Mouse (Mus musculus) cerebellum, postnatal 14 days (tissue): ENCODE data around the gene Hpcal1.

Experiments
- DNase-seq, 2 experiments: peaks; one replicate each; pipeline ENCODE4 v3.0.0; 2021; ENCODE audit warnings: mixed read lengths in 2 of 2

Gene Hpcal1

GRCm38 (mm10) chr12:17717257-17717656 is 26.6 kb downstream of the Hpcal1 start:
- no peak for DNase-seq

- no peak for DNase-seq
These were observed 27.5 kb downstream of the Hpcal1 start for GRCm38 (mm10) chr12:17718146-17718545.

- DNase-seq = peak; percentile 70 to 79
These were observed 30.4 kb downstream of the Hpcal1 start for GRCm38 (mm10) chr12:17721058-17721457.

DNA sequence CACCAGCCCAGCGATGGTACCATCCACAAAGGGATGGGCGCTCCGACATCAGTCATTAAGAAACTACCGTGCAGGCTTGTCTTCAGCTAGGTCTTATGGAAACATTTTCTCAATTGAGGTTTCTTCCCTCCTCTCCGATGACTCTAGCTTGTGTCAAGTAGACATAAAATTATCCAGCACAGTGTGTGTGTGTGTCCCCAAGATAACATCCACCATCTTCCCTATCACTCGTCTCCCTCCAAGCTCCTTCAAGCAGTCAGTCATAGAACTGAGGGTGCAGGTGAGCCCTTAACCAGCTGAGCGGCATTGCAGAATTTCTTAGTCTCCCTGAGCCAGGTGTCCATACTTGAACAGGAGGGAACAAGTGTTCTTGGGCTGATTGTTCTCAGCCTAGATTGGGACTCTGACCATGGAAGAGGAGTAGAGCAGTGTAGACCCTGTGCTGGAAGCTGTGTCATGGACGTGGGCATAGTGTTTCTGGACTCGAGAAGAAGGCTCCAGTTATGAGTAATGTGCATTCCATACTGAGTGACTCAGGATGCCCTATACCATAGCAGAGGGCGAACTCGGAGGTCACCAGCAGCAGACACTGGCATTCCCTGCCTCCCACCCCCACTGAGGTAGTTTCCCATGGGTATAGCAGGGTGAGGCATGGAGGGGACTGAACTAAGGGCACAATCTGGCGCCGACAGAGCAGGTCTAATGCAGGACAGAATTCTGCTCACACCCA is 32.0 kb downstream of the Hpcal1 start:
- no peak for DNase-seq

GRCm38 (mm10) chr12:17723182-17723570 is 32.5 kb downstream of the Hpcal1 start:
- DNase-seq = no peak

DNA sequence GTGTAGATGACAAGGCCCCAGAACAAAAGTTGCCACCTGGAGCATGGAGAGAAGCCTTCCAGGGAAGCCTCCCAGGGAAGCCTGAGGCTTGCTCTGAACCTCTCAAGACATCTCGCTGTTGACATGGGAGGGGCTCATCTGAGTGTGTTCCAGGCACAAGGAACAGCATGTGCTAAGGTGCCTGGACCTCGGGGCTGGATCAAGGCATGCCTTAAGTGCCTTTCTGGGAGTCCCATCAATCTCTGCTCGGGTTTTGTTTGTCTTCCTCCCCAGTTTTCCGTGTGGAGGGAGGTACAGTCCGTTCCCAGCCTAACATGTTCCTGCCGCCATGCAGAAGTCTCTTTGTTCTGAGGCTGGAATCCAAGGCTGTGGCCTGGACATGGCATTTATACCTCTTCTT is 33.3 kb downstream of the Hpcal1 start:
- DNase-seq = no peak

- no peak for DNase-seq
These were observed 33.9 kb downstream of the Hpcal1 start for GRCm38 (mm10) chr12:17724412-17725090.

DNA sequence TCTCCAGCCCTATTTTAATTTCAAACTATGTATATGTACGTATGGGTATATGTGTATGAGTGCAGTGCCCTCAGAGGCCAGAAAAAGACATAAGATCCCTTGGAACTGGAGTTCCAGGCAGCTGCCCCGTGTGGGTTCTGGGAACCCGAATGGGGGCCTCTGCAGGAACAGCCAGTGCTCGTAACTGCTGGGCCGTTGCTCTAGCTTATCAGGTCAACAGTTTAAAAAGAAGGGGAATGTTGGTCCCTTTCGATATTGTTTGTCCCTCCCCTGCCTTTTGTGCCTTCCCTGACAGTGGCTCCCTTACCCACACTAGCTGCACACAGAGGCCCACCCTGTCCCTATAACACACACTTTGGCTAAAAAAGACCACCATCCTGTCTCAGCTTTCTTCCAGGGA is 34.9 kb downstream of the Hpcal1 start:
- no peak for DNase-seq

DNA sequence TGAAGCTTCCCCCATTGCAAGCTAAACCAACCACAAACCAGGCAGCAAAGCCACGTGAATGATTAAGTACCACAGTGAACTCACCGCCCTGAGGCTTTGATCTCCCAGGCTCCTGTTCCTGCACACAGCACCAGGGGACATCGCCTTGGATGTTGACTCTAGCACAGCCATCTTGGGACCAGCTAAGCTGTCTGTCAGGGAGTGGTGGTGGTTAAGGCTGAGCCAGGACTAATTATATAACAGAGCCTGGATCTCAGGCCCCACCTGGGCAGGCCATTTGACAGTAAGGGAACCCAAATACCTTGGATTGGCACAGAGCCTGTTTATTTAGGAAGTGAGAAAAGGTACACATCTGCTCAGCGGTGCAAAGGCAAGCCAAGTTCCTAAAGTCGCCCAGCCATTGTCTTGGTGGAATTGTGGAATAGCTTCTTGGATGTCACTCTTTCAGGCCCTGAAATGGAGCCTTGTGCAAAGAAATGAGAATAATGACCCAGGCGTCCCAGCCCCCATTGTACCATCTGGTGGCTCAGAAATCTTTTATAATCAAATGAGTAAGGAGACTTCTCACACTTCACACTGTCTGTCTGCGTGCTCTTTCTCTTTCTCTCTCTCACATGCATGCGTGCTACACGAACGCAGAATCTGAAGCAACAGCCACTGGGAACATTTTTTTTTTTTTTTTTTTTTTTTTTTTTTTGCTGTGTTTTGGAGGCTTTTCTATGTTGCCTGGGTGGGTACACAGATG is 36.1 kb downstream of the Hpcal1 start:
- no peak for DNase-seq

DNA sequence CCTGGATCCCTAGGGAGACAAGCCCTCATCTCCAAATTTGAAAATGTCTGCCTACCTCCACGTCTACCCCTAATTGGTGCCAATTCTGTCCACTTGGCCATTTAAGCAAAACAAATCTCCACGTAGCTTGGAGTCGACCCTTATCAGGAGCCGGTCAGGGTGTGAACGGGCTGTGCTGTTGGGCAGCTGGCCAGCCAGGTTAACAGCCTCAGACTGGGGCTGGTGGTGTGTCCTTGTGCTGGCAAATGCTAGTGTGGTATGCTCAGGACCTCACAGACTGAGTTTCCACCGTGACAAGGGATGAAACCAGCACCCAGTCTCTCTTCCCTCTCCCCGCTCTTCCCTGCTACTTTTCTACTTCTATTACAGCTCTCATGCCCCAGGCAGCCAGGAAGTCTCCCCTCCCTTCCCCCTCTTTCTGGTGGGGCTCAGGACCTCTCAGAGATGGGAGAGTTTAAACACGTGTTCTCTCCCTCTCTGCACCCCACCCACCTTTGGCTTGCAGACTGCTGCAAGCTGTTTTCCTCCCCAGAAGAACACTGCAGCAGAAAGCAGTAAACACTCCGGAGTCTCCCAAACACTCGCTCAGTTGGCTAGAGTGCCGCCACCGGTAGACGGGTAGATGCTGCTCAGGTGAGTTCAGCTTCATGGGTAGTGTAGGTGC is 37.2 kb downstream of the Hpcal1 start:
- DNase-seq = peak; percentile 59 to 66

DNA sequence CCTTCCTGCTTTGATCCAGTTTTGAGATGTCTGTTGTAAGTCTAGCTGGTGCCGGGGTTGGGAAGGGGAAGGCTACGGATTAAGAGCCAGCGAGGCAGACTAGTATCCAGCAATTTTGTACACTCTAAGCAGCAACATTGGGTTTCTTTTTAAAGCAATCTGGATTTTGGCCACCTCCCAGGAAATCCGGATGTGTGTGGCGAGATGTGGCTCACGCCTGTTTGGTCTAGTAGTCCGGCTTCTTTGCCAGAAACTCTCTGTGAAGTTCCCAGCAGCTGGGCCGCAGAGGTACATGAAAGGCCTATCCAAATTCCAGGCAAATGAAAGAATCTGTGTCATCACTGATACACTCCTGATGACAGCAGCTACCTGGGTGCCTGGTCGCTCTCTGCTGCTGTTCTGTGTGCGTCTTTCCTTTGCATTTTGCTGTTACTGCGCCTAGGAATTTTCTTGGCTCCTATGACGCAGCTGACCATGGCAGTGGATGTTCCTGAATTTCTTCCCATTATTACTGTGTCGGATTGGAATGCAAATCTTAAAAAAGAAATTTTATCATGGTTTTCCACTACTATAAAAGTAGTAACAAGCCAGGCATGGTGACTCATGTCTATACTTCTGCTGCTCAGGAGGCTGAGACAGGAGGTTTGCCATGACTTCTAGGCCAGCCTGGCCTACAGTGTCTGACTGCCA is 38.7 kb downstream of the Hpcal1 start:
- no peak for DNase-seq

- no peak for DNase-seq
These were observed 41.4 kb downstream of the Hpcal1 start for GRCm38 (mm10) chr12:17732006-17732405.

DNA sequence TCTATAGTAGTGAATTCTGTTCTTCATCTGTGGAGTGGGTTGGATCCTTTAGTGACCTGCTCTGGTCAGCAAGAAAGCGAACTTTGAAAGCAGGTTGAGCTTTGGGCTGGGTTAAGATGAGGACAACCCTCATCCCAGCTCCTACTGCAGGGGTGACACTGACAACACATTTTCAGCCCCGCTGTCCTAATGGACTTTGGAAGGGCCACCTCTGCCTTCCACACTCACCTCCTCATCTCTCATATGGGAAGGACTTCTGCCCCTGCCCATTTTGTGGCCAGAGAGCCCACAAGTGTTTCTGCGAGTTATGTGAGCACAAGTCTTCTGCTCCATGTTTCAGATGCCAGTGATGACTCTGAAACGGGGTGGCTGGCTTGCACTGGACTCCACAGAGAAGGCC is 41.9 kb downstream of the Hpcal1 start:
- DNase-seq = no peak

DNA sequence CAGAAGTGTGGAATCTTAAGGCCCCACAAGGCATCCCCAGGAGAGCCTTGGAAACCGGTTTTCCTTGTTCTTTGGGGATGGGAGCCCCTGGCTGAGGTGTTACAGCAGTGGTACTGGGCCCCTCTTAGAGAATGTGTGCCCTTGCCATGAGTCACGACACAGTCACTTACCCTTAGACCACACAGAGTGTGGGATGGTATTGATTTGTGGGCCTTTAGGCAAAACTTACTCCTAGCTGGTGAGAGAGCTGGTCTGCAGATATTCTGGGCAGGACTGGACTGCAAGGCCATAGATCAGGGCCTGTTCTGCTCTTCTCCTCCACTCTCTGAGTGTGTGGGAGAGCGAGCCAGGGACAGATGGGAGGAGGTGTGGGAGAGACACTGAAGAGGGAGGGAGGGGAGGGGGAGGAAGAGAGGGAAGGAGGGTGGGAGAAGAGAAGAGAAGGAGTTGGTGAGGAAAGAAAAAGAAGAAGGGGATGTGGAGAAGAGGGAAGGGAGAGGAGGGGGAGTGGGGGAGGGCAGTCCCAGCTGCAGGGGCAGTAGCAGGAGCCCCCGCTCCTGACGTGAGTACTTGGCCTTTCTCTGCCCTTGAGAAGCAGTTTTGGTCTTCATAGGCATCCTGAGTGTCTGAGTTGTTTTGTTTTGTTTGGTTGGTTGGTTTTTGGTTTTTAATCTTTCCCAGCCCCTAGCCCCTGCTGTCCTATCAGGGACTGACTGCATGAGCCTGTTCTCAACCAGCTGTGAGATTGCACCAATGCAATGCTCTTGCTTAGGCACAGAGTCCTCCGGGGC is 42.7 kb downstream of the Hpcal1 start:
- DNase-seq = peak in 1 of 2 experiments; percentile 48

DNA sequence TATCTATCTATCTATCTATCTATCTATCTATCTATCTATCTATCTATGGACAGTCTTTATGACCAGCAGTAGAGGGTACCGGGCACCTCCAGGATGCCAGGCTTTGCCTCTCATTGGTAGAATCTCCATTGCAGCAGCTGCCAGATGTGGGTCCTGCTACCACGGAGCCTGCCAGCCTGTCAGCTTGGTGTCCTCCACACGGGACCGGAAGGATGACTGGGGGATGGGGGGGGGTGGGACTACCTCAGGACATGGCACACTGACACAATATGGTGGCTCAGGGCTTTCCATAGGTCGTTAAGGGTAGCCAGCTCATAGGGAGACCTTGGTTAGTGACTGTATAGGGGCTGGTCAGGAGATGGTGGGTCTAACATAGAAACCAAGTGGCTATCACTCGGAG is 45.7 kb downstream of the Hpcal1 start:
- DNase-seq = no peak

- no peak for DNase-seq
These were observed 46.4 kb downstream of the Hpcal1 start for GRCm38 (mm10) chr12:17736859-17737577.

GRCm38 (mm10) chr12:17737808-17738207 is 47.2 kb downstream of the Hpcal1 start:
- no peak for DNase-seq

DNA sequence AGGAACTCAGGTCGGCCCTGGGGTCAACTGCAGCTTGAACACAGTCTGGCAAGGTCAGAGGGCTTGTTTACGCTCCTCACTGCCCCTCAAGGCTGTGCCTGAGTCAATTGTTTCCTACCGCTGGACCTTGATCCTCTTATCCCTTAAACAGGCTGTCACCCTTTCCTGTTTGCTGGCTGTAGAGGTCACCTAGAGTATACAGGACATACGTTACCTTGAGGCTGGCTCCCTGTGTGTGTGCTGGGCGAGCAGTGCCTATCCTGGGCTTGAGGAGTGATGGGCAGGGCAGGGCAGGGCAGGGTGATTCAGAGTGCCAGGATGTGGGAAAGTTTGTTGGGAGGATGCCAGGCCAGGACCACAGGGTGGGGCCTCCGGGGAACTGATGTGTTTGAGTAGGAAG is 47.8 kb downstream of the Hpcal1 start:
- DNase-seq = no peak

GRCm38 (mm10) chr12:17740226-17740625 is 49.6 kb downstream of the Hpcal1 start:
- DNase-seq = no peak

DNA sequence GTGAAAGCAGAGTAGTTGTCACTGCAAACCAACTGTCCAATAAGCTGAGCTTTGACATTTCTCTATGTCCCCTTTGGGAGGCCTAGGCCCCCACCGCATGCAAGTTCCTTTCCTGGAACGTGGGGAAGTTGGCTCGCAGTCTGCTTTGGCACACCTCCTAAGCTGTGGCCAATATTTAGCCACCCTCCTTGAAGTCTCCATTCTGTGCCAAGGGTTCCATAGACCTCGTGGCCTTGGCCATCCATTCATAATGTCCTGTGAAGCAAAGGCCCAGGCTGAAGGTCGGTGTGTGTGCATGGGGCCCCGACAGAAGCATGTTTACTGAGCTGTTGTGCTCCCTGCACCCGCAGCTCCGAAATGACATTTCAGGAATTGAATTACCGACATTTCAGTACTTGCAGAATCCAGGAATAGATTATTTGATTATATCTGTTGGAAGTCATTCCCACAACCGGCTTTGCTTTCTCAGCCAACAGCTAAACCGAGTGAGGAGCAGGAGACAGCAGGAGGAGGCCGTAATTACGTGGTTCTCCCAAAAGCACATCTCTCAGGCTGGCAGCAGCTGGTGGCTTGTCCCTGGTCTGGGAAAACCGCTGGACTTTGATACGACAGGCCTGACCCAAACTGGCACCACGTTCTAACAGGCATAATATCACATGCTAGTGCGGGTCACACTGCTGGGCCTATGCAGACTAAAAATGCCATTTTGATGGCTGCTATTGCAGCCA is 51.1 kb downstream of the Hpcal1 start:
- DNase-seq = peak; percentile 81 to 87
